Mouse (Mus musculus) cerebellum, adult 2 months (tissue): Measurements from ENCODE around the gene Olfr352.

Experiments used
- CTCF ChIP-seq: fragments of 200-500 bp; IDR thresholded peaks from 2 replicates; pipeline ENCODE4 v1.5.1; 2011; ENCODE audit warnings: low read depth, mild to moderate bottlenecking, control low read depth, low read length, moderate library complexity, borderline replicate concordance; ENCODE audit not compliant: insufficient read depth
- POLR2A ChIP-seq: fragments of 200-500 bp; IDR thresholded peaks from 2 replicates; pipeline ENCODE4 v1.6.1; 2011; ENCODE audit warnings: low read length, control low read depth, borderline replicate concordance; ENCODE audit not compliant: insufficient read depth

GRCm38 (mm10) chr2:36846010-36846409, 22.2 kb upstream of the Olfr352 start, which contains the start of gene Olfr350:
- TF ChIP-seq CTCF = no peak
- no peak for TF ChIP-seq POLR2A
